20 mouse cellular contexts compared by ENCODE assay signal in the genomic region with DNA sequence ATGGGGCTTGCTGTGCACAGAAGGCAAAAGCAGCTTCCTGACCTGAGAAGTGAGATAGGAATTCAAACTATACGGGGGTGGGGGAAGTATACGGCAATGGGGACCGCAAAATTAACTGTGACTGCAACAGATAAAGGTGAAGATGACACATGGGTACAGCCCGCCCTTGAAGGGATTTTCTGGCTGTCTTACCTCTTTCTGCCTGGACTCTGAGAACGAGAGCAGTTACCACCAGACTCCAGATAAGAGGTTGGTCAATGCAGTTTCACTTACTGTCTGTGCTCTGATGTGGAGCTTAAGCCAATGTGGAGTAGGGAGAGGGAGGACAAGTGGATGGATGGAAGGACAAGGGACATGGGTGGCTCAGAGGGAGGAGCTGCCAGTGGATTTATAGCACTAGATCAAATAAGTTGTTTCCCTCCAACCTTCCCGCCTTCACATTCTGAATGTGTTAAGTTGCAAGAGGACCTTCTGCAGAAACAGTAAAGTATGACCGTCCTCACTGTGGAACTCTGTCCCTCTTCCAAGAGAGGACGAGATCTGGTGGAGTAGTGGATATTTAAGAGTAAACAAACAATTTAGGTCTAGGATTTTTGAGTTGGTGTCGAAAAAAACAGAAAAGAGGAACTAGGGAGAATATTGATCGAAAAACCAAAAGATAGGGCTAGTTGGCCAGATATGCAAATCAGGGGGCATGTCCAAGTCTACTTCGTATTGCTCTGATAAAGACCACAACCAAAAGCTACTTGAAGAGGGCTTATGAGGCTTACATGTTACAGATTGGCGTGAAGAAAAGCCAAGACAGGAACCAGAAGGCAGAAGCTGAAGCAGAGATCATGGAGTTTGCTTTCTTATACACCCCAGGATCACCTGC.
"Had no signal": no experiment of that assay in that cellular context is flagged by ENCODE, and none has a peak within 500 bp of the region (broad histone marks: within the 10 kb centered on the region; RNA-seq: fewer than 3 reads in every experiment).

No protein-coding gene starts in this region.

- DNase-seq: liver, postnatal 0 days; lung, adult 2 months; lung, postnatal 14 days; lung, postnatal 36 days; midbrain, embryonic 14.5 days; retina, postnatal 1 day; right cerebral cortex, adult 18-20 months; right cerebral cortex, postnatal 25 days; right cerebral cortex, postnatal 4 days; spleen, adult 18-20 months; thymus, adult 18-20 months; thymus, postnatal 14 days; thymus, postnatal 36 days had no signal

- H3K36me3 ChIP-seq: lung, embryonic 15.5 days; neural tube, embryonic 13.5 days; neural tube, embryonic 15.5 days had no signal

- H3K4me1 ChIP-seq: lung, embryonic 15.5 days; megakaryocyte, embryonic 14.5 days had no signal

- H3K9ac ChIP-seq: liver, postnatal 0 days; lung, embryonic 15.5 days; neural tube, embryonic 13.5 days; neural tube, embryonic 15.5 days had no signal

- ATAC-seq: liver, postnatal 0 days; lung, postnatal 0 days had no signal

- H3K27ac ChIP-seq: lung, embryonic 15.5 days; macrophage; neural tube, embryonic 13.5 days; neural tube, embryonic 15.5 days had no signal

- H3K27me3 ChIP-seq: lung, embryonic 15.5 days; megakaryocyte, embryonic 14.5 days; neural tube, embryonic 13.5 days; neural tube, embryonic 15.5 days had no signal

- H3K4me3 ChIP-seq: lung, embryonic 15.5 days; megakaryocyte, embryonic 14.5 days; neural tube, embryonic 13.5 days; neural tube, embryonic 15.5 days had no signal

- H3K4me2 ChIP-seq: lung, embryonic 15.5 days; midbrain, embryonic 11.5 days; neural tube, embryonic 13.5 days; neural tube, embryonic 15.5 days had no signal

- H3K9me3 ChIP-seq: lung, embryonic 15.5 days; megakaryocyte, embryonic 14.5 days; neural tube, embryonic 13.5 days; neural tube, embryonic 15.5 days had no signal
